Mouse (Mus musculus) heart, postnatal 0 days (tissue): ENCODE data around the gene Btd.

Experiments used
- CTCF ChIP-seq: IDR thresholded peaks from 2 replicates; pipeline ENCODE4 v1.5.1; 2016; ENCODE audit warnings: antibody characterized with exemption, control low read depth, low read depth
- EP300 ChIP-seq: IDR thresholded peaks from 2 replicates; pipeline ENCODE4 v1.6.1; 2016; ENCODE audit warnings: antibody characterized with exemption, low read depth

DNA sequence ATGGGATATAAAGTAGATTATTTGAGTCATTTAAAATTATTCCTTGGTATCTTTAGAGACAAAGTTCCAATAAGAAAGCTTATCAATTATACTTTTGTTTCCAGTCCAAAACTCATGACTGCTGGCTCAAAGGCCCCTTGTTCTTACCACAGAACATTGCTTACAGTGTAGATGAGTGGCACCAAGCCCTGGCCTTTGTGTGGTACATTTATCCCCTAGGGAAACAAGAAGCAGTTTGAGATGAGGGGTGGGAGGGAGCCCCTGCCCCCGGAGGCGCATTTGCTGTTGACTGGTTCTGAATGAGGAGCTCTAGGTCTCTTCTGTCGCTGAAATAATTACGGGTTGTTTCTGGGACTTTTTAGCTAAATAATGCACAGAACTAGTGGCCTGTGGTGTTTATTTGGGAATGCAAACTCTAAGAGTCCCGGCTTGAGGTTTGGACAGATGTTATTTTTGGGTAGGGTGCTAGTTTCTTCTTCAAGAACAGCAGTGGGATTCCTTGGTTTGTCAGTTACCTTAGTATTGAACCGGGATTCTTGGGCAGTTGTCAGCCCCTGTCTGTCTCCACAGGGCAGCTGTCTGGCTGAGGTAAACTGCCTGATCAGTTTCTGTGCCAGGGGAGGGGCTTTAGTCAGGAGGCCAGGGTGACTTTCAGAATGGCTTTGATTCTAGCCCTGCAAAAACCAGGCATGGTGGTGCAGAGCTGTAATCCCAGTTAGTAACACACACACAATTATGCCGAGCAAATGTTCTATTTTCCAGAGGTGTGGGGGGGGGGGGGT, 19.7 kb downstream of the Btd start:
- TF ChIP-seq CTCF: no peak
- TF ChIP-seq EP300: no peak
